Mouse (Mus musculus): ENCODE measurements at regions not wholly inside any gene's neighbourhood (a gene's known extent, or its start where the extent isn't known, plus 50 kb on each side); places are given as distances from the start of the nearest gene placed in this dataset.

GRCm38 (mm10) chr9:79430417-79430816 lies 288.2 kb downstream of the Col12a1 start:
- no peak for DNase-seq (ENCODE audit: low read depth, low spot score)

GRCm38 (mm10) chr9:79437636-79438035 lies 281.0 kb downstream of the Col12a1 start:
- DNase-seq (ENCODE audit: low read depth, low spot score): no peak

- DNase-seq (ENCODE audit: low read depth, low spot score): no peak
These were observed 279.2 kb downstream of the Col12a1 start for GRCm38 (mm10) chr9:79439233-79439960.

GRCm38 (mm10) chr9:79455226-79455625 lies 263.4 kb downstream of the Col12a1 start:
- DNase-seq (ENCODE audit: low read depth, low spot score): no peak

- DNase-seq (ENCODE audit: low read depth, low spot score): no peak
These were observed 239.5 kb downstream of the Col12a1 start for GRCm38 (mm10) chr9:79479118-79479517.

- no peak for DNase-seq (ENCODE audit: low read depth, low spot score)
These were observed 218.4 kb downstream of the Col12a1 start for GRCm38 (mm10) chr9:79500253-79500652.

GRCm38 (mm10) chr9:79502034-79502433 lies 216.6 kb downstream of the Col12a1 start:
- peak; percentile 22 for DNase-seq (ENCODE audit: low read depth, low spot score)

GRCm38 (mm10) chr9:79516384-79516783 lies 202.2 kb downstream of the Col12a1 start:
- DNase-seq (ENCODE audit: low read depth, low spot score): no peak

- no peak for DNase-seq (ENCODE audit: low read depth, low spot score)
These were observed 201.2 kb downstream of the Col12a1 start for GRCm38 (mm10) chr9:79517461-79517860.

- no peak for DNase-seq (ENCODE audit: low read depth, low spot score)
These were observed 200.0 kb downstream of the Col12a1 start for GRCm38 (mm10) chr9:79518640-79519039.

- DNase-seq (ENCODE audit: low read depth, low spot score): no peak
These were observed 198.1 kb downstream of the Col12a1 start for GRCm38 (mm10) chr9:79520498-79520897.

GRCm38 (mm10) chr9:79523054-79523453 lies 195.6 kb downstream of the Col12a1 start:
- DNase-seq (ENCODE audit: low read depth, low spot score): no peak

- DNase-seq (ENCODE audit: low read depth, low spot score): no peak
These were observed 193.6 kb downstream of the Col12a1 start for GRCm38 (mm10) chr9:79525000-79525399.

- DNase-seq (ENCODE audit: low read depth, low spot score): no peak
These were observed 192.2 kb downstream of the Col12a1 start for GRCm38 (mm10) chr9:79526390-79526789.

- no peak for DNase-seq (ENCODE audit: low read depth, low spot score)
These were observed 191.3 kb downstream of the Col12a1 start for GRCm38 (mm10) chr9:79527331-79527730.

Data from CD4-positive, CD25-positive, alpha-beta regulatory T cell, adult 2 months (primary cell).